Mouse (Mus musculus): ENCODE results near the gene Shroom3. TPM values are rescaled to one million over a fixed set of nuclear protein-coding genes. Genes with fewer than 3 reads are reported as not detected.

The Shroom3 gene
- total and polyA plus RNA-seq, 3 experiments = not detected

- Histone ChIP-seq H3K4me1 (ENCODE audit: control insufficient read depth in 1 of 2, insufficient read depth in 2 of 2, low read length in 2 of 2) (no peaks in the 10 kb centered on the region), H3K36me3 (ENCODE audit: control insufficient read depth in 1 of 2, insufficient read depth in 2 of 2, low read length in 2 of 2) (no peaks in the 10 kb centered on the region), H3K4me3 (ENCODE audit: control insufficient read depth in 1 of 2, insufficient read depth in 1 of 2, low read depth in 2 of 2, low read length in 2 of 2) (no peak overlapping the region), H3K27me3 (ENCODE audit: control insufficient read depth in 1 of 2, insufficient read depth in 2 of 2, low read length in 2 of 2) (no peaks in the 10 kb centered on the region), H3K9ac (ENCODE audit: control insufficient read depth, low read depth, low read length, poor library complexity, severe bottlenecking) (no peak overlapping the region), H3K27ac (ENCODE audit: control insufficient read depth, low read depth, low read length) (no peak overlapping the region), H3K9me3 (replicated peaks; ENCODE audit: insufficient read depth, low read length) (no peaks in the 10 kb centered on the region), H3K79me2 (ENCODE audit: control insufficient read depth, insufficient read depth, low read length, poor library complexity) (no peaks in the 10 kb centered on the region)
- TF ChIP-seq SIN3A (IDR thresholded peaks at IDR 0.05; ENCODE audit: low read length) (no peak), TCF12 (IDR thresholded peaks at IDR 0.05; ENCODE audit: low read depth, low read length) (no peak)
- no peak for DNase-seq (ENCODE audit: low read depth, low spot score)
These were observed 32.1 kb downstream of the Shroom3 start for GRCm38 (mm10) chr5:92715319-92715718.

DNA sequence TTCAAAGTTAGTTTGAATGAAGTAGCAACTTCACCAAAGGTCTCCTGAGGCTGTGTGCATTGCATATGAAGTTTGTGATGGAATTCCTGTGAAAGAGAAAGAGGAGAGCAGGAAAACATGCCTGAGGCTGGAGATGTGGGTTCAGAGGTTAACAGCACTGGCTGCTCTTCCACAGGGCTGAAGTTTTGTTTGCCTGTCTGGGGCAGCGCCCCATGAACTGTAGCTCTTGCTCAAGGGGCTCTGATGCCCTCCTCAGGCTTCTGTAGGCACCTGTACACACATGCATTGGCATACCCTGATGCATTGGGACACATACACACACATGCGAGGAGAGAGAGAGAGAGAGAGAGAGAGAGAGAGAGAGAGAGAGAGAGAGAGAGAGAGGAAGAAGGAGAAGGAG is 32.7 kb downstream of the Shroom3 start:
- H3K4me3 ChIP-seq (ENCODE audit: control insufficient read depth in 1 of 2, insufficient read depth in 1 of 2, low read depth in 2 of 2, low read length in 2 of 2) = no peak overlapping the region
- H3K36me3 ChIP-seq (ENCODE audit: control insufficient read depth in 1 of 2, insufficient read depth in 2 of 2, low read length in 2 of 2) = no peaks in the 10 kb centered on the region
- no peaks in the 10 kb centered on the region for H3K4me1 ChIP-seq (ENCODE audit: control insufficient read depth in 1 of 2, insufficient read depth in 2 of 2, low read length in 2 of 2)
- no peaks in the 10 kb centered on the region for H3K9me3 ChIP-seq (replicated peaks; ENCODE audit: insufficient read depth, low read length)
- no peak overlapping the region for H3K27ac ChIP-seq (ENCODE audit: control insufficient read depth, low read depth, low read length)
- no peak overlapping the region for H3K9ac ChIP-seq (ENCODE audit: control insufficient read depth, low read depth, low read length, poor library complexity, severe bottlenecking)
- TF ChIP-seq USF1 (IDR thresholded peaks at IDR 0.05; ENCODE audit: low read depth, low read length) (no peak), UBTF (IDR thresholded peaks at IDR 0.05; ENCODE audit: borderline replicate concordance, insufficient read depth, low read depth, low read length) (no peak), POLR2AphosphoS2 (IDR thresholded peaks at IDR 0.05; ENCODE audit: low read length) (no peak), CHD2 (IDR thresholded peaks at IDR 0.05; ENCODE audit: low read length) (no peak), ETS1 (IDR thresholded peaks at IDR 0.05; ENCODE audit: low read depth, low read length) (no peak), ZC3H11A (IDR thresholded peaks at IDR 0.05; ENCODE audit: low read depth, low read length) (no peak), ELF1 (IDR thresholded peaks at IDR 0.05; ENCODE audit: low read depth, low read length) (no peak)
- DNase-seq (ENCODE audit: low read depth, low spot score) = no peak
- no peaks in the 10 kb centered on the region for H3K27me3 ChIP-seq (ENCODE audit: control insufficient read depth in 1 of 2, insufficient read depth in 2 of 2, low read length in 2 of 2)
- H3K79me2 ChIP-seq (ENCODE audit: control insufficient read depth, insufficient read depth, low read length, poor library complexity) = no peaks in the 10 kb centered on the region

GRCm38 (mm10) chr5:92717666-92718360 is 34.6 kb downstream of the Shroom3 start:
- Histone ChIP-seq H3K36me3 (ENCODE audit: control insufficient read depth in 1 of 2, insufficient read depth in 2 of 2, low read length in 2 of 2) (no peaks in the 10 kb centered on the region), H3K4me1 (ENCODE audit: control insufficient read depth in 1 of 2, insufficient read depth in 2 of 2, low read length in 2 of 2) (no peaks in the 10 kb centered on the region), H3K4me3 (ENCODE audit: control insufficient read depth in 1 of 2, insufficient read depth in 1 of 2, low read depth in 2 of 2, low read length in 2 of 2) (no peak overlapping the region), H3K79me2 (ENCODE audit: control insufficient read depth, insufficient read depth, low read length, poor library complexity) (no peaks in the 10 kb centered on the region), H3K27ac (ENCODE audit: control insufficient read depth, low read depth, low read length) (no peak overlapping the region), H3K9ac (ENCODE audit: control insufficient read depth, low read depth, low read length, poor library complexity, severe bottlenecking) (no peak overlapping the region), H3K9me3 (replicated peaks; ENCODE audit: insufficient read depth, low read length) (no peaks in the 10 kb centered on the region), H3K27me3 (ENCODE audit: control insufficient read depth in 1 of 2, insufficient read depth in 2 of 2, low read length in 2 of 2) (no peaks in the 10 kb centered on the region)
- TF ChIP-seq TBP (IDR thresholded peaks at IDR 0.05; ENCODE audit: low read depth, low read length) (no peak), MAZ (IDR thresholded peaks at IDR 0.05; ENCODE audit: low read depth, low read length) (no peak), NELFE (IDR thresholded peaks at IDR 0.05; ENCODE audit: low read depth, low read length) (no peak), ZKSCAN1 (IDR thresholded peaks at IDR 0.05; ENCODE audit: low read depth, low read length) (no peak), SMC3 (IDR thresholded peaks at IDR 0.05; ENCODE audit: low read depth, low read length) (no peak), MEF2A (IDR thresholded peaks at IDR 0.05; ENCODE audit: extremely low read depth, insufficient replicate concordance, low read depth, low read length, poor library complexity, severe bottlenecking) (no peak), JUND (IDR thresholded peaks at IDR 0.05; ENCODE audit: low read depth, low read length) (no peak), CHD2 (IDR thresholded peaks at IDR 0.05; ENCODE audit: low read length) (no peak), EP300 (IDR thresholded peaks at IDR 0.05; ENCODE audit: low read depth in 1 of 2, low read length in 2 of 2) (no peak), CHD1 (IDR thresholded peaks at IDR 0.05; ENCODE audit: low read depth, low read length) (no peak), ZMIZ1 (IDR thresholded peaks at IDR 0.05; ENCODE audit: low read depth, low read length) (no peak), POLR2AphosphoS2 (IDR thresholded peaks at IDR 0.05; ENCODE audit: low read length) (no peak), BHLHE40 (IDR thresholded peaks at IDR 0.05; ENCODE audit: borderline replicate concordance, low read depth, low read length) (no peak), ELF1 (IDR thresholded peaks at IDR 0.05; ENCODE audit: low read depth, low read length) (no peak), GATA1 (IDR thresholded peaks at IDR 0.05; ENCODE audit: low read depth, low read length) (no peak), RAD21 (IDR thresholded peaks at IDR 0.05; ENCODE audit: low read depth, low read length) (no peak), HCFC1 (IDR thresholded peaks at IDR 0.05; ENCODE audit: low read depth, low read length) (no peak), RCOR1 (IDR thresholded peaks at IDR 0.05; ENCODE audit: low read depth, low read length) (no peak), MXI1 (IDR thresholded peaks at IDR 0.05; ENCODE audit: low read depth, low read length) (no peak)
- no peak for DNase-seq (ENCODE audit: low read depth, low spot score)
